In genomic region chr3:153973949-153974760, GRCm38 (mm10) we compare ENCODE assay signal across 8 mouse cellular contexts. TPM values are rescaled to one million over a fixed set of nuclear protein-coding genes. Genes with fewer than 3 reads are reported as not detected.
DNase-seq lines count a peak whose midpoint lies in the region; ATAC-seq and TF ChIP-seq lines count a peak whose summit lies in the region.

No protein-coding gene starts in this region.

- H3K9me3 ChIP-seq in heart, embryonic 10.5 days = no peaks in the 10 kb centered on the region
- H3K9me3 ChIP-seq in ES-E14 (ENCODE audit: control insufficient read depth, insufficient read depth, low read depth, low read length) = no peaks in the 10 kb centered on the region
- H3K9me3 ChIP-seq in embryonic facial prominence, embryonic 15.5 days (replicated peaks) = no peaks in the 10 kb centered on the region
- H3K9me3 ChIP-seq in limb, embryonic 11.5 days (ENCODE audit: control insufficient read depth, low read length) = no peaks in the 10 kb centered on the region

- peak overlapping the region; percentile 45; the same call in 1 of the 2 replicates for H3K9ac ChIP-seq in ES-E14 (ENCODE audit: insufficient read depth, low read depth, low read length, poor library complexity, severe bottlenecking)
- peak overlapping the region; percentile 42 for H3K9ac ChIP-seq in embryonic facial prominence, embryonic 15.5 days
- peak overlapping the region; percentile 61; the same call in 1 of the 2 replicates for H3K9ac ChIP-seq in limb, embryonic 11.5 days (ENCODE audit: low read length)

- DNase-seq in heart, embryonic 10.5 days (ENCODE audit: low spot score) = no peak
- no peak for DNase-seq in heart, adult 9 months (ENCODE audit: low spot score in 2 of 2)
- no peak for DNase-seq in ES-E14 (ENCODE audit: low read depth, low spot score)
- no peak for DNase-seq in limb, embryonic 11.5 days (ENCODE audit: low spot score)
- DNase-seq in spleen, postnatal 10 days (ENCODE audit: low spot score in 2 of 2) = no peak
- DNase-seq in ovary, adult 18-20 months (ENCODE audit: low spot score) = no peak

- H3K4me1 ChIP-seq in heart, embryonic 10.5 days = peaks cover 26% of the 10 kb centered on the region
- peaks cover 0 to 2% of the 10 kb centered on the region in 2 experiments; a peak in 1 of 4 replicates for H3K4me1 ChIP-seq in ES-E14 (ENCODE audit: control insufficient read depth in 2 of 2, insufficient read depth in 2 of 2, low read length in 2 of 2, poor library complexity in 1 of 2)
- H3K4me1 ChIP-seq in embryonic facial prominence, embryonic 15.5 days = peaks cover 11% of the 10 kb centered on the region; the same call in 1 of the 2 replicates
- peaks cover 2% of the 10 kb centered on the region; the same call in 1 of the 2 replicates for H3K4me1 ChIP-seq in limb, embryonic 11.5 days (ENCODE audit: control insufficient read depth, insufficient read depth, low read length)
- H3K4me1 ChIP-seq in small intestine, adult 2 months (ENCODE audit: control insufficient read depth, insufficient read depth, insufficient read length, low read length) = no peaks in the 10 kb centered on the region

- no peak for ATAC-seq in embryonic facial prominence, embryonic 15.5 days (ENCODE audit: insufficient number of reproducible peaks, low FRiP score, low TSS enrichment, low read depth)
- peak; percentile 51; the same call in 1 of the 2 replicates for ATAC-seq in limb, embryonic 11.5 days (ENCODE audit: insufficient number of reproducible peaks, low FRiP score, low TSS enrichment, low read depth)

- peak overlapping the region; percentile 76 for H3K27ac ChIP-seq in heart, embryonic 10.5 days
- H3K27ac ChIP-seq in ES-E14 (ENCODE audit: insufficient read depth, low read depth, low read length, poor library complexity, severe bottlenecking) = no peak overlapping the region
- no peak overlapping the region for H3K27ac ChIP-seq in embryonic facial prominence, embryonic 15.5 days (replicated peaks)
- H3K27ac ChIP-seq in limb, embryonic 11.5 days (replicated peaks; ENCODE audit: low read depth, low read length) = no peak overlapping the region
- no peak overlapping the region for H3K27ac ChIP-seq in small intestine, adult 2 months (ENCODE audit: insufficient read depth, low read depth, low read length)

- no peak for TF ChIP-seq CTCF in small intestine, adult 2 months (IDR thresholded peaks at IDR 0.05; ENCODE audit: extremely low read depth, insufficient read length, insufficient replicate concordance, low read depth, low read length)

- 8% methylated on average over 21 of the region's 21 CpGs for WGBS in heart, embryonic 10.5 days
- 4% methylated on average over 21 of the region's 21 CpGs for WGBS in embryonic facial prominence, embryonic 15.5 days
- 8% methylated on average over 20 of the region's 21 CpGs for WGBS in limb, embryonic 11.5 days
- WGBS in small intestine, adult 2 months = 19% methylated on average over 21 of the region's 21 CpGs

- TF ChIP-seq POLR2A in small intestine, adult 2 months (IDR thresholded peaks at IDR 0.05; ENCODE audit: low read depth, low read length) = no peak

- H3K36me3 ChIP-seq in heart, embryonic 10.5 days = no peaks in the 10 kb centered on the region
- H3K36me3 ChIP-seq in ES-E14 (ENCODE audit: control insufficient read depth, insufficient read depth, low read length, poor library complexity, severe bottlenecking) = no peaks in the 10 kb centered on the region
- no peaks in the 10 kb centered on the region for H3K36me3 ChIP-seq in embryonic facial prominence, embryonic 15.5 days
- H3K36me3 ChIP-seq in limb, embryonic 11.5 days (ENCODE audit: control insufficient read depth, insufficient read depth, low read length) = no peaks in the 10 kb centered on the region
- H3K36me3 ChIP-seq in small intestine, adult 2 months (ENCODE audit: control insufficient read depth, insufficient read depth, low read length) = no peaks in the 10 kb centered on the region

- H3K4me2 ChIP-seq in embryonic facial prominence, embryonic 15.5 days (replicated peaks) = peak overlapping the region; percentile 96
- H3K4me2 ChIP-seq in limb, embryonic 11.5 days (ENCODE audit: low read depth, severe bottlenecking) = peak overlapping the region; percentile 95

- peak overlapping the region; percentile 76 for H3K4me3 ChIP-seq in heart, embryonic 10.5 days
- H3K4me3 ChIP-seq in ES-E14 (ENCODE audit: insufficient read depth in 1 of 2, low read depth in 1 of 2, low read length in 2 of 2, poor library complexity in 1 of 2, severe bottlenecking in 1 of 2) = peak overlapping the region; percentile 63 to 70
- H3K4me3 ChIP-seq in embryonic facial prominence, embryonic 15.5 days (replicated peaks) = peak overlapping the region; percentile 59
- peak overlapping the region; percentile 51 for H3K4me3 ChIP-seq in limb, embryonic 11.5 days (ENCODE audit: low read depth, low read length)
- H3K4me3 ChIP-seq in small intestine, adult 2 months (ENCODE audit: low read depth, low read length) = peak overlapping the region; percentile 30

- in situ Hi-C loops in ES-E14 (cut with MboI; ENCODE audit: low sequenced_read_pairs in 2 of 2, unreplicated experiment in 2 of 2) = loop anchor here in 1 of 2 experiments (25.0 kb wide), 1 partner anchor 263 kb away; no protein-coding TSS in a partner anchor

- peaks cover 60% of the 10 kb centered on the region for H3K27me3 ChIP-seq in heart, embryonic 10.5 days (ENCODE audit: insufficient read depth, poor library complexity, severe bottlenecking)
- H3K27me3 ChIP-seq in embryonic facial prominence, embryonic 15.5 days = peaks cover 31% of the 10 kb centered on the region
- peaks cover 35% of the 10 kb centered on the region for H3K27me3 ChIP-seq in limb, embryonic 11.5 days (ENCODE audit: control insufficient read depth, insufficient read depth, low read length)
- H3K27me3 ChIP-seq in small intestine, adult 2 months (ENCODE audit: control insufficient read depth, insufficient read depth, low read length) = peaks cover 17% of the 10 kb centered on the region

TF ChIP-seq in ES-E14, 5 proteins besides CTCF, POLR2A, EP300 and RAD21:
- TF ChIP-seq HCFC1 (IDR thresholded peaks at IDR 0.05; ENCODE audit: borderline replicate concordance, insufficient read depth, low read length) = no peak
- no peak for TF ChIP-seq MAFK (IDR thresholded peaks at IDR 0.05; ENCODE audit: insufficient read depth, low read depth, low read length)
- TF ChIP-seq CHD2 (IDR thresholded peaks at IDR 0.05; ENCODE audit: low read depth, low read length) = no peak
- no peak for TF ChIP-seq ZC3H11A (IDR thresholded peaks at IDR 0.05; ENCODE audit: borderline replicate concordance, low read depth, low read length)
- no peak for TF ChIP-seq ZNF384 (IDR thresholded peaks at IDR 0.05; ENCODE audit: low read depth, low read length)
TF ChIP-seq in ES-E14: peak in this region for 0.

RNA-seq across cellular contexts. Expression of gene Slc44a5, which starts 0.9 kb away (rescaled TPM):
- 1.0 and 1.1 TPM in 2 replicates for polyA plus RNA-seq in heart, embryonic 10.5 days (2016; fragmentation: Nextera tagmentation; extraction: Ambion mirVana)
- total RNA-seq in ES-E14 (2012; rRNA removed) = 0.09 and 0.16 TPM in 2 replicates
- 2.3 and 2.5 TPM in 2 replicates for polyA plus RNA-seq in embryonic facial prominence, embryonic 15.5 days (2015; fragmentation: Nextera tagmentation; extraction: Ambion mirVana)
- 0.24 and 0.39 TPM in 2 replicates for polyA plus RNA-seq in limb, embryonic 11.5 days (2014; fragmentation: Nextera tagmentation; extraction: Ambion mirVana)
- polyA plus RNA-seq in small intestine, adult 2 months (2012; rRNA removed) = 0.03 TPM in 2 replicates

RNA-seq across cellular contexts. Expression of gene Acadm, which starts 29.7 kb away (rescaled TPM):
- 91.2 and 141 TPM in 2 replicates for polyA plus RNA-seq in heart, embryonic 10.5 days (2016; fragmentation: Nextera tagmentation; extraction: Ambion mirVana)
- 94.5 and 101 TPM in 2 replicates for total RNA-seq in ES-E14 (2012; rRNA removed)
- 71.2 and 76.8 TPM in 2 replicates for polyA plus RNA-seq in embryonic facial prominence, embryonic 15.5 days (2015; fragmentation: Nextera tagmentation; extraction: Ambion mirVana)
- 42.5 and 43.9 TPM in 2 replicates for polyA plus RNA-seq in limb, embryonic 11.5 days (2014; fragmentation: Nextera tagmentation; extraction: Ambion mirVana)
- 6.7 and 22.2 TPM in 2 replicates for polyA plus RNA-seq in small intestine, adult 2 months (2012; rRNA removed)
